ENCODE assay signal across 8 mouse cellular contexts in the genomic region with DNA sequence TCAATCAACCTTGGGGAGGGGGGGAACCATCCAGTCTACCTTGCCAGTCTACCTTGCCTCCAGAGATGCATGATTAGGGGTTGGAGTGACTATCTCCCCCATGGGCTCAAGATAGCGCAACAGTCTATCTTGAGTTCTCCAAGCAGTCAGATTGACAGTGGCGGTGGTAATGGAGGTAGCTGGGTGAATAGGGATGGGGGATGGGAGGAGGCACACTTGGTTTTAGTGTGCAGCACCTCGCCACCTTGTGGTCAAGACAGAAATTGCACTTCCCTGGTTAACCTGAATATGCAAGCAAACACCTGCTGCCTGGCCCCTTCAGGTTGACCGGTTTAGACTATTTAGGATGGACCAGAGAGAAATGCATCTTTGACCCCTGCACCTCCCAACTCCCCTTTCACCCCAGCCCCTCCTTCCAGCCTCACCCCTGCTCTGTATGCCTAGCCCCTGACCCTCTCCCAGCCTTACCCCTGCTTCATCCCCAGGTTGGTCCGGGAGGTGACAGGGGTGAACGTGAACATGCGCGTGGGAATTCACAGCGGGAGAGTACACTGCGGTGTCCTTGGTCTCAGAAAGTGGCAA.
DNase-seq lines count a peak whose midpoint lies in the region; ATAC-seq lines count a peak whose summit lies in the region.

No protein-coding gene starts in this region.

- H3K9me3 ChIP-seq in hindbrain, embryonic 16.5 days (ENCODE audit: control insufficient read depth, low read length): no peaks in the 10 kb centered on the region

- no peak overlapping the region for H3K4me3 ChIP-seq in hindbrain, embryonic 16.5 days (ENCODE audit: low read length)

- no peak overlapping the region for H3K9ac ChIP-seq in hindbrain, embryonic 16.5 days (ENCODE audit: low read depth, low read length)

- 36% methylated on average over 10 of the region's 10 CpGs for WGBS in hindbrain, embryonic 16.5 days

- H3K27ac ChIP-seq in hindbrain, embryonic 16.5 days (ENCODE audit: low read depth, low read length): no peak overlapping the region

- no peak overlapping the region for H3K4me2 ChIP-seq in hindbrain, embryonic 16.5 days (ENCODE audit: low read length)

- H3K27me3 ChIP-seq in hindbrain, embryonic 16.5 days (replicated peaks; ENCODE audit: control insufficient read depth, insufficient read depth, low read length): no peaks in the 10 kb centered on the region

- ATAC-seq in hindbrain, embryonic 16.5 days: peak; percentile 69

- 0 out of 2 replicates have a peak, but pooled peaks cover 2% of the 10 kb centered on the region for H3K4me1 ChIP-seq in hindbrain, embryonic 16.5 days (ENCODE audit: control insufficient read depth, insufficient read depth, low read depth, low read length)

- peak; percentile 38 for DNase-seq in T-cell, adult 2 months (ENCODE audit: low spot score)
- peak; percentile 97 to 99 for DNase-seq in cerebellum, postnatal 10 days
- DNase-seq in frontal cortex, postnatal 36 days (ENCODE audit: low spot score in 2 of 2): peak; percentile 84 to 92
- DNase-seq in left cerebral cortex, adult 18-20 months (ENCODE audit: low spot score in 2 of 2): peak; percentile 87 to 92
- peak; percentile 91 for DNase-seq in mesoderm, embryonic 11.5 days (ENCODE audit: low read depth, low spot score)
- peak; percentile 74 to 75 for DNase-seq in right cerebral cortex, postnatal 36 days (ENCODE audit: low spot score in 2 of 2)
- DNase-seq in urinary bladder, postnatal 4 days (ENCODE audit: low spot score in 2 of 2): peak; percentile 60 to 87

- H3K36me3 ChIP-seq in hindbrain, embryonic 16.5 days (ENCODE audit: control insufficient read depth, insufficient read depth, low read length): no peaks in the 10 kb centered on the region

Comparison
In these comparisons a context has a peak if more than half of its experiments do, and no peak if none do; other contexts are left out.
1. DNase-seq: peak in every context shown above with its lines; median percentile 98 in cerebellum, postnatal 10 days; 91 in mesoderm, embryonic 11.5 days; 90 in left cerebral cortex, adult 18-20 months; 88 in frontal cortex, postnatal 36 days; 74 in right cerebral cortex, postnatal 36 days; 74 in urinary bladder, postnatal 4 days; 38 in T-cell, adult 2 months.